Mouse (Mus musculus): ENCODE measurements around the gene Sptbn4.

Gene Sptbn4

GRCm38 (mm10) chr7:27383233-27383632 lies 64.3 kb downstream of the Sptbn4 start:
- DNase-seq (ENCODE audit: low read depth): peak; percentile 71

GRCm38 (mm10) chr7:27381560-27381959 lies 65.9 kb downstream of the Sptbn4 start:
- no peak for DNase-seq (ENCODE audit: low read depth)

- no peak for DNase-seq (ENCODE audit: low read depth)
Measured at GRCm38 (mm10) chr7:27381009-27381408, 66.5 kb downstream of the Sptbn4 start.

- DNase-seq (ENCODE audit: low read depth): no peak
Measured at GRCm38 (mm10) chr7:27379836-27380235, 67.7 kb downstream of the Sptbn4 start.

GRCm38 (mm10) chr7:27378431-27378830 lies 69.1 kb downstream of the Sptbn4 start:
- peak; percentile 62 for DNase-seq (ENCODE audit: low read depth)

- no peak for DNase-seq (ENCODE audit: low read depth)
Measured at GRCm38 (mm10) chr7:27375274-27375673, 72.2 kb downstream of the Sptbn4 start.

- no peak for DNase-seq (ENCODE audit: low read depth)
Measured at GRCm38 (mm10) chr7:27371715-27372462, 75.6 kb downstream of the Sptbn4 start.

- DNase-seq (ENCODE audit: low read depth): no peak
Measured at GRCm38 (mm10) chr7:27369111-27369510, 78.4 kb downstream of the Sptbn4 start.

GRCm38 (mm10) chr7:27367976-27368375 lies 79.5 kb downstream of the Sptbn4 start:
- no peak for DNase-seq (ENCODE audit: low read depth)

GRCm38 (mm10) chr7:27366082-27366844 lies 81.2 kb downstream of the Sptbn4 start:
- peak; percentile 24 for DNase-seq (ENCODE audit: low read depth)

- DNase-seq (ENCODE audit: low read depth): no peak
Measured at GRCm38 (mm10) chr7:27364379-27364778, 83.1 kb downstream of the Sptbn4 start.

- DNase-seq (ENCODE audit: low read depth): peak; percentile 100
Measured at GRCm38 (mm10) chr7:27361283-27361946, 86.1 kb downstream of the Sptbn4 start.

- DNase-seq (ENCODE audit: low read depth): no peak
Measured at GRCm38 (mm10) chr7:27360749-27361148, 86.7 kb downstream of the Sptbn4 start.

- no peak for DNase-seq (ENCODE audit: low read depth)
Measured at GRCm38 (mm10) chr7:27359706-27360358, 87.7 kb downstream of the Sptbn4 start.

- no peak for DNase-seq (ENCODE audit: low read depth)
Measured at GRCm38 (mm10) chr7:27359162-27359561, 88.3 kb downstream of the Sptbn4 start.

GRCm38 (mm10) chr7:27357595-27357978 lies 89.9 kb downstream of the Sptbn4 start:
- DNase-seq (ENCODE audit: low read depth): no peak

- DNase-seq (ENCODE audit: low read depth): no peak
Measured at GRCm38 (mm10) chr7:27356861-27357594, 90.5 kb downstream of the Sptbn4 start, which contains the start of gene Gm20479. Gm20479 (minus strand) TSS chr7:27357419.

GRCm38 (mm10) chr7:27356248-27356647 lies 91.2 kb downstream of the Sptbn4 start:
- no peak for DNase-seq (ENCODE audit: low read depth)

- DNase-seq (ENCODE audit: low read depth): peak; percentile 93
Measured at GRCm38 (mm10) chr7:27355745-27356240, 91.7 kb downstream of the Sptbn4 start, which contains the start of gene Shkbp1. Shkbp1 (minus strand) TSS chr7:27356019.

GRCm38 (mm10) chr7:27355261-27355660 lies 92.2 kb downstream of the Sptbn4 start:
- DNase-seq (ENCODE audit: low read depth): no peak

GRCm38 (mm10) chr7:27354783-27355182 lies 92.7 kb downstream of the Sptbn4 start:
- DNase-seq (ENCODE audit: low read depth): no peak
